7 mouse cellular contexts compared by ENCODE assay signal in the genomic region with DNA sequence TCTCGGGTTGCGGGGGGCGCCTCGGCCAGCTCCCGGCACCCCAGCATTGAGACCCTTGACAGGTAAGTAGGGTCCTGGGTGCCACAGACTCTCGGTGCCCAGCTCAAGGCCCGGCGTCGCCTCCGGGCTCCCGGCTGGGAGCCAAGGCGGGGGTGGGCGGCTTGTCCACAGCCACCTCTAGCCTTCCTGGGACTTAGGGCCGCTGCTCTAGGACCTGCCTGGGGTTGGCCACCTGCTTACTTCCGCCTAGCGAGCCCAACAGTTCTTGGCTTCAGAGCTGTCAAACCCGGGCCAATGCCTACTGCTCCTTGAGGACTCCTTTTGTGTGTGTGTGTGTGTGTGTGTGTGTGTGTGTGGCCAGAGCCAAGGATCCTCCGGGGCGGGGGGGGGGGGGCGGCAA. TPM values are rescaled to one million over a fixed set of nuclear protein-coding genes. Genes with fewer than 3 reads are reported as not detected.
A peak's percentile ranks its signal among the peaks of the same experiment; 100 is the strongest.
DNase-seq lines count a peak whose midpoint lies in the region; ATAC-seq and TF ChIP-seq lines count a peak whose summit lies in the region.

No protein-coding gene starts in this region.

- DNase-seq in CH12.LX (ENCODE audit: extremely low read depth): no peak
- DNase-seq in T-cell, adult 2 months (ENCODE audit: low spot score): peak; percentile 12
- DNase-seq in embryonic facial prominence, embryonic 11.5 days (ENCODE audit: low spot score): peak; percentile 10
- DNase-seq in kidney, postnatal 36 days: peak; percentile 24 to 61
- DNase-seq in lung, postnatal 10 days: peak; percentile 21
- DNase-seq in right cerebral cortex, postnatal 14 days: peak; percentile 12

- H3K79me2 ChIP-seq in CH12.LX (replicated peaks; ENCODE audit: control insufficient read depth, extremely low read depth, insufficient read depth, poor library complexity, severe bottlenecking): no peaks in the 10 kb centered on the region; the same call in 1 of the 2 replicates

- in situ Hi-C loops in CH12.LX (cut with MboI; ENCODE audit: low pct_ligation_motif_present, low pct_unique_long_range_greater_than_20kb, low sequenced_read_pairs): no loop called here

- 17% methylated on average over 12 of the region's 20 CpGs for WGBS in embryonic facial prominence, embryonic 11.5 days
- 31% methylated on average over 18 of the region's 20 CpGs for WGBS in heart, embryonic 14.5 days

- peak overlapping the region; percentile 24; the same call in 1 of the 2 replicates for H3K27ac ChIP-seq in CH12.LX (ENCODE audit: insufficient read depth, low read depth)
- H3K27ac ChIP-seq in embryonic facial prominence, embryonic 11.5 days (replicated peaks; ENCODE audit: low read depth, low read length): no peak overlapping the region
- peak overlapping the region; percentile 64 to 81; a peak in 3 of 4 replicates for H3K27ac ChIP-seq in heart, embryonic 14.5 days (replicated peaks in 1 of 2; ENCODE audit: control insufficient read depth in 1 of 2, insufficient read depth in 1 of 2, low read depth in 2 of 2, low read length in 2 of 2)

- H3K9me3 ChIP-seq in CH12.LX (replicated peaks; ENCODE audit: low read length): no peaks in the 10 kb centered on the region
- no peaks in the 10 kb centered on the region for H3K9me3 ChIP-seq in embryonic facial prominence, embryonic 11.5 days (replicated peaks; ENCODE audit: control insufficient read depth, low read length)
- no peaks in the 10 kb centered on the region for H3K9me3 ChIP-seq in heart, embryonic 14.5 days (ENCODE audit: control insufficient read depth, low read length)

- TF ChIP-seq CTCF in CH12.LX (conservative IDR thresholded peaks at IDR 0.05 in 1 of 2, IDR thresholded peaks at IDR 0.05 in 1 of 2; ENCODE audit: low read depth in 2 of 2, low read length in 2 of 2): no peak

- H3K4me2 ChIP-seq in CH12.LX (ENCODE audit: insufficient read depth, low read depth, poor library complexity, severe bottlenecking): peak overlapping the region; percentile 61
- H3K4me2 ChIP-seq in embryonic facial prominence, embryonic 11.5 days (ENCODE audit: low read depth, low read length): peak overlapping the region; percentile 61
- H3K4me2 ChIP-seq in heart, embryonic 14.5 days (ENCODE audit: low read length): peak overlapping the region; percentile 62

- TF ChIP-seq EP300 in CH12.LX (IDR thresholded peaks at IDR 0.05; ENCODE audit: low read length): no peak

- TF ChIP-seq POLR2A in CH12.LX (IDR thresholded peaks at IDR 0.05; ENCODE audit: low read depth, low read length): no peak

- peaks cover 0 to 17% of the 10 kb centered on the region in 2 experiments; a peak in 1 of 4 replicates for H3K4me1 ChIP-seq in CH12.LX (ENCODE audit: control insufficient read depth in 1 of 2, insufficient read depth in 2 of 2)
- H3K4me1 ChIP-seq in embryonic facial prominence, embryonic 11.5 days (ENCODE audit: control insufficient read depth, insufficient read depth, low read length): no peaks in the 10 kb centered on the region
- no peaks in the 10 kb centered on the region for H3K4me1 ChIP-seq in heart, embryonic 14.5 days (ENCODE audit: control insufficient read depth in 2 of 2, insufficient read depth in 2 of 2, low read length in 2 of 2)

- dilution Hi-C loops in CH12.LX (cut with MboI; ENCODE audit: extremely low pct_ligation_motif_present, extremely low pct_unique_long_range_greater_than_20kb, low sequenced_read_pairs): no loop called here

- no peak for TF ChIP-seq RAD21 in CH12.LX (IDR thresholded peaks at IDR 0.05; ENCODE audit: low read depth, low read length)

- no peaks in the 10 kb centered on the region for H3K27me3 ChIP-seq in CH12.LX (replicated peaks)
- no peaks in the 10 kb centered on the region for H3K27me3 ChIP-seq in embryonic facial prominence, embryonic 11.5 days (ENCODE audit: control insufficient read depth, insufficient read depth, low read length)
- no peaks in the 10 kb centered on the region for H3K27me3 ChIP-seq in heart, embryonic 14.5 days (ENCODE audit: control insufficient read depth, insufficient read depth, low read length)

- H3K9ac ChIP-seq in CH12.LX (ENCODE audit: insufficient read depth, low read depth): peak overlapping the region; percentile 94
- H3K9ac ChIP-seq in embryonic facial prominence, embryonic 11.5 days (replicated peaks; ENCODE audit: low read length): peak overlapping the region; percentile 62
- H3K9ac ChIP-seq in heart, embryonic 14.5 days (ENCODE audit: low read length): peak overlapping the region; percentile 72

- ATAC-seq in embryonic facial prominence, embryonic 11.5 days (replicated peaks; ENCODE audit: insufficient number of reproducible peaks, low FRiP score, low TSS enrichment, low read depth): peak; percentile 75
- peak; percentile 64; the same call in 1 of the 2 replicates for ATAC-seq in heart, embryonic 14.5 days (ENCODE audit: insufficient number of reproducible peaks, insufficient read depth, low FRiP score, low read depth)

- H3K4me3 ChIP-seq in CH12.LX (replicated peaks in 1 of 3; ENCODE audit: low read depth in 2 of 3, low read length in 2 of 3, poor library complexity in 1 of 3): peak overlapping the region; percentile 51 to 94 (median 72)
- H3K4me3 ChIP-seq in embryonic facial prominence, embryonic 11.5 days (ENCODE audit: low read depth, low read length): peak overlapping the region; percentile 46
- H3K4me3 ChIP-seq in heart, embryonic 14.5 days (ENCODE audit: control insufficient read depth in 1 of 2, insufficient read depth in 1 of 2, low read depth in 1 of 2, low read length in 2 of 2): peak overlapping the region; percentile 62 to 77

- peaks cover 0 to 2% of the 10 kb centered on the region in 2 experiments for H3K36me3 ChIP-seq in CH12.LX (replicated peaks in 1 of 2; ENCODE audit: control insufficient read depth in 1 of 2, insufficient read depth in 1 of 2, low read length in 1 of 2)
- no peaks in the 10 kb centered on the region for H3K36me3 ChIP-seq in embryonic facial prominence, embryonic 11.5 days (replicated peaks; ENCODE audit: control insufficient read depth, insufficient read depth, low read depth, low read length)
- no peaks in the 10 kb centered on the region for H3K36me3 ChIP-seq in heart, embryonic 14.5 days (ENCODE audit: control insufficient read depth, insufficient read depth, low read length)

TF ChIP-seq in CH12.LX, 34 proteins besides CTCF, POLR2A, EP300 and RAD21:
- TF ChIP-seq MXI1 (IDR thresholded peaks at IDR 0.05; ENCODE audit: low read depth, low read length): no peak
- 0 out of 2 replicates have a peak, but pooled peaks have one; percentile 21 for TF ChIP-seq SIN3A (IDR thresholded peaks at IDR 0.05; ENCODE audit: low read length)
- 0 out of 2 replicates have a peak, but pooled peaks have one; percentile 22 for TF ChIP-seq UBTF (IDR thresholded peaks at IDR 0.05; ENCODE audit: low read depth, low read length)

RNA-seq across cellular contexts. Expression of a gene that starts 0.5 kb away (rescaled TPM):
- total RNA-seq in CH12.LX (2012; rRNA removed) (17.2 and 17.5 TPM in 2 replicates), CH12.LX (2014; rRNA removed) (35.3 and 43.4 TPM in 2 replicates)
- 15.3 and 15.6 TPM in 2 replicates for polyA plus RNA-seq in CH12.LX (2012; ENCODE audit: insufficient read length, low read depth)
- 9.9 and 10.6 TPM in 2 replicates for polyA plus RNA-seq in embryonic facial prominence, embryonic 11.5 days (2014; fragmentation: Nextera tagmentation; extraction: Ambion mirVana)
- 17.1 and 22.7 TPM in 2 replicates for polyA plus RNA-seq in heart, embryonic 14.5 days (2014; fragmentation: Nextera tagmentation; extraction: Ambion mirVana)
